Mouse (Mus musculus) spleen, adult 2 months (tissue): Measurements from ENCODE around the gene Trim80.
A peak's percentile ranks its signal among the peaks of the same experiment; 100 is the strongest.

ENCODE experiments used
- CTCF ChIP-seq: fragments of 200-500 bp; IDR thresholded peaks from 2 replicates; pipeline ENCODE4 v1.5.1; 2011; ENCODE audit warnings: mild to moderate bottlenecking, inconsistent platforms; ENCODE audit not compliant: insufficient read depth, insufficient read length, insufficient replicate concordance; ENCODE audit errors: extremely low read depth
- POLR2A ChIP-seq: fragments of 200-500 bp; IDR thresholded peaks from 2 replicates; pipeline ENCODE4 v1.6.1; 2011; ENCODE audit warnings: low read depth, low read length, inconsistent platforms

- peak; percentile 64; the same call in 1 of the 2 replicates for TF ChIP-seq CTCF
- no peak for TF ChIP-seq POLR2A
These were observed 12.6 kb upstream of the Trim80 start for GRCm38 (mm10) chr11:115427482-115428331.
